Mouse (Mus musculus): ENCODE data around the gene Efcab5. TPM values are rescaled to one million over a fixed set of nuclear protein-coding genes. Genes with fewer than 3 reads are reported as not detected.

The Efcab5 gene
- polyA plus RNA-seq, 1 experiment from 2014 or later, result 0.18 TPM

- H3K4me2 ChIP-seq, result no peak overlapping the region
- 82% methylated on average over 4 of the region's 4 CpGs for WGBS
- no peaks in the 10 kb centered on the region for H3K9me3 ChIP-seq (replicated peaks)
- peaks cover 10% of the 10 kb centered on the region for H3K4me1 ChIP-seq
- H3K27me3 ChIP-seq, result no peaks in the 10 kb centered on the region
- no peak overlapping the region for H3K27ac ChIP-seq
- H3K9ac ChIP-seq, result no peak overlapping the region
- no peak for ATAC-seq (replicated peaks; ENCODE audit: low FRiP score)
- H3K36me3 ChIP-seq, result peaks cover 20% of the 10 kb centered on the region
- H3K4me3 ChIP-seq (replicated peaks), result no peak overlapping the region
Measured at GRCm38 (mm10) chr11:77041891-77042290, 146.9 kb downstream of the Efcab5 start.

MicroRNAs encoded within 50 kb of the gene (microRNA counts, 519-probe panel; counts per million panel counts)
- 2,981 counts per million, percentile 78 among the panel's probes with 10 or more counts for microRNA mmu-miR-423-3p
- microRNA mmu-miR-423-5p, result 2,943 counts per million, percentile 76 among the panel's probes with 10 or more counts

Small RNA genes within 50 kb of the gene (microRNA-seq; reads per million reads assigned to microRNA genes)
- gene Mir423, result 5,747 reads per million, percentile 93 among the genes with 10 or more reads in this experiment

Other genes with a start within 250 kb of the Efcab5 start
- 1.6 and 2.1 TPM in 2 replicates for gene Slc6a4, start 190.4 kb downstream of the Efcab5 start, polyA plus RNA-seq (2015; fragmentation: Nextera tagmentation; extraction: Ambion mirVana)
- gene Nsrp1, start 110.5 kb downstream of the Efcab5 start, polyA plus RNA-seq (2015; fragmentation: Nextera tagmentation; extraction: Ambion mirVana), result 75.1 and 77.7 TPM in 2 replicates
- gene Ssh2, start 27.3 kb upstream of the Efcab5 start, polyA plus RNA-seq (2015; fragmentation: Nextera tagmentation; extraction: Ambion mirVana), result 8.1 and 9.1 TPM in 2 replicates

All from kidney, embryonic 15.5 days (tissue).